Mouse (Mus musculus) B cell, adult 2 months (primary cell): ENCODE results near the gene Zfp874a.

Source experiments
- DNase-seq, 2 experiments: peaks; one replicate each; pipeline ENCODE4 v3.0.0; 2022

Gene Zfp874a

GRCm38 (mm10) chr13:67375050-67375911 is 76.1 kb downstream of the Zfp874a start, which contains the start of the genes Gm28041 and Zfp456:
Gm28041 (minus strand) TSS chr13:67375733.
Zfp456 (minus strand) TSS chr13:67375810.
- DNase-seq: peak; percentile 85 to 87
